Mouse (Mus musculus) CH12.LX (cell line): Measurements from ENCODE around the gene Begain. TPM values are rescaled to one million over a fixed set of nuclear protein-coding genes. Genes with fewer than 3 reads are reported as not detected.

Source experiments
- DNase-seq: peaks from one replicate; pipeline ENCODE4 v3.0.0-alpha.2; 2013; ENCODE audit errors: extremely low read depth
- H3K27ac ChIP-seq: 2 replicates; pipeline ENCODE4 v1.5.1; 2012; ENCODE audit warnings: low read depth, mild to moderate bottlenecking, control low read depth, moderate library complexity; ENCODE audit not compliant: insufficient read depth
- H3K27me3 ChIP-seq: replicated peaks from 2 replicates; pipeline ENCODE3; 2012; ENCODE audit warnings: inconsistent platforms
- H3K36me3 ChIP-seq, 2 experiments: replicated peaks in 1 of 2; 2 replicates each; pipeline versions ENCODE3 to v1.6.1; 2012; ENCODE audit warnings: inconsistent platforms in 1 of 2, low read length in 1 of 2, mild to moderate bottlenecking in 1 of 2, mixed read lengths in 1 of 2, moderate library complexity in 1 of 2; ENCODE audit not compliant: control insufficient read depth in 1 of 2, insufficient read depth in 1 of 2
- H3K4me1 ChIP-seq, 2 experiments: 2 replicates each; pipeline ENCODE4 v1.6.1; 2012; ENCODE audit warnings: inconsistent platforms in 1 of 2, moderate library complexity in 1 of 2; ENCODE audit not compliant: insufficient read depth in 2 of 2, control insufficient read depth in 1 of 2
- H3K4me2 ChIP-seq: 2 replicates; pipeline ENCODE4 v1.6.1; 2012; ENCODE audit warnings: low read depth, mild to moderate bottlenecking, control low read depth; ENCODE audit not compliant: poor library complexity, insufficient read depth, severe bottlenecking
- H3K4me3 ChIP-seq, 3 experiments: fragments of 150-350 bp in 1 of 3; sonication (generic) in 1 of 3; replicated peaks in 1 of 3; 2 replicates each; pipeline versions ENCODE3 to v1.5.1; 2011 to 2012; ENCODE audit warnings: low read depth in 2 of 3, low read length in 2 of 3, mild to moderate bottlenecking in 2 of 3, moderate library complexity in 2 of 3, control low read depth in 1 of 3, improper control_type of control experiment in 1 of 3, inconsistent platforms in 1 of 3, mixed read lengths in 1 of 3; ENCODE audit not compliant: poor library complexity in 1 of 3
- H3K79me2 ChIP-seq: replicated peaks from 2 replicates; pipeline ENCODE4 v1.6.1; 2012; ENCODE audit warnings: mild to moderate bottlenecking, moderate library complexity; ENCODE audit not compliant: control insufficient read depth, poor library complexity, insufficient read depth, severe bottlenecking; ENCODE audit errors: extremely low read depth
- H3K9ac ChIP-seq: 2 replicates; pipeline ENCODE4 v1.6.1; 2012; ENCODE audit warnings: low read depth, mild to moderate bottlenecking, control low read depth, moderate library complexity; ENCODE audit not compliant: insufficient read depth
- H3K9me3 ChIP-seq: replicated peaks from 2 replicates; pipeline ENCODE3; 2012; ENCODE audit warnings: low read length, inconsistent platforms, mixed read lengths
- CHD2 ChIP-seq: IDR thresholded peaks from 2 replicates; pipeline ENCODE4 v1.6.1; 2011; ENCODE audit warnings: low read length, improper control_type of control experiment
- CTCF ChIP-seq, 2 experiments: IDR thresholded peaks in 1 of 2; conservative IDR thresholded peaks in 1 of 2; 2 replicates each; pipeline ENCODE4 v1.5.1; 2011 to 2012; ENCODE audit warnings: low read depth in 2 of 2, low read length in 2 of 2, improper control_type of control experiment in 1 of 2, inconsistent platforms in 1 of 2, mild to moderate bottlenecking in 1 of 2, moderate library complexity in 1 of 2
- E2F4 ChIP-seq: IDR thresholded peaks from 2 replicates; pipeline ENCODE4 v1.6.1; 2011; ENCODE audit warnings: low read depth, low read length, improper control_type of control experiment; ENCODE audit not compliant: insufficient replicate concordance
- ETS1 ChIP-seq: conservative IDR thresholded peaks from 2 replicates; pipeline ENCODE4 v1.6.1; 2012; ENCODE audit warnings: low read depth, mild to moderate bottlenecking, inconsistent platforms, low read length, improper control_type of control experiment, moderate library complexity
- GABPA ChIP-seq: IDR thresholded peaks from 2 replicates; pipeline ENCODE4 v1.6.1; 2012; ENCODE audit warnings: low read depth, low read length, improper control_type of control experiment, inconsistent platforms; ENCODE audit not compliant: insufficient replicate concordance
- HCFC1 ChIP-seq: IDR thresholded peaks from 2 replicates; pipeline ENCODE4 v1.6.1; 2012; ENCODE audit warnings: low read depth, mild to moderate bottlenecking, inconsistent platforms, low read length, improper control_type of control experiment
- IRF4 ChIP-seq: IDR thresholded peaks from 2 replicates; pipeline ENCODE4 v1.6.1; 2014; ENCODE audit warnings: low read depth, mild to moderate bottlenecking, inconsistent platforms, low read length, improper control_type of control experiment
- JUN ChIP-seq: IDR thresholded peaks from 2 replicates; pipeline ENCODE4 v1.6.1; 2011; ENCODE audit warnings: low read depth, mild to moderate bottlenecking, low read length, improper control_type of control experiment, moderate library complexity; ENCODE audit not compliant: insufficient read depth
- JUND ChIP-seq: conservative IDR thresholded peaks from 2 replicates; pipeline ENCODE4 v1.6.1; 2011; ENCODE audit warnings: low read depth, low read length, improper control_type of control experiment
- MAX ChIP-seq: IDR thresholded peaks from 2 replicates; pipeline ENCODE4 v1.6.1; 2011; ENCODE audit warnings: low read length, improper control_type of control experiment
- MAZ ChIP-seq: IDR thresholded peaks from 2 replicates; pipeline ENCODE4 v1.6.1; 2012; ENCODE audit warnings: low read depth, mild to moderate bottlenecking, inconsistent platforms, low read length, improper control_type of control experiment, moderate library complexity
- MEF2A ChIP-seq: IDR thresholded peaks from 2 replicates; pipeline ENCODE4 v1.6.1; 2014; ENCODE audit warnings: low read depth, mild to moderate bottlenecking, inconsistent platforms, low read length, improper control_type of control experiment, borderline replicate concordance
- MYC ChIP-seq: IDR thresholded peaks from 2 replicates; pipeline ENCODE4 v1.6.1; 2011; ENCODE audit warnings: low read depth, mild to moderate bottlenecking, improper control_type of control experiment, low read length
- NRF1 ChIP-seq: IDR thresholded peaks from 2 replicates; pipeline ENCODE4 v1.6.1; 2014; ENCODE audit warnings: low read depth, mild to moderate bottlenecking, inconsistent platforms, low read length, improper control_type of control experiment, moderate library complexity
- PAX5 ChIP-seq: IDR thresholded peaks from 2 replicates; pipeline ENCODE4 v1.6.1; 2012; ENCODE audit warnings: low read length, inconsistent platforms, mixed read lengths
- POLR2A ChIP-seq: IDR thresholded peaks from 2 replicates; pipeline ENCODE4 v1.6.1; 2011; ENCODE audit warnings: low read depth, mild to moderate bottlenecking, improper control_type of control experiment, low read length
- RAD21 ChIP-seq: IDR thresholded peaks from 2 replicates; pipeline ENCODE4 v1.6.1; 2011; ENCODE audit warnings: low read depth, mild to moderate bottlenecking, low read length, improper control_type of control experiment, moderate library complexity
- SIN3A ChIP-seq: IDR thresholded peaks from 2 replicates; pipeline ENCODE4 v1.6.1; 2012; ENCODE audit warnings: low read length, improper control_type of control experiment, inconsistent platforms
- SMC3 ChIP-seq: IDR thresholded peaks from 2 replicates; pipeline ENCODE4 v1.6.1; 2011; ENCODE audit warnings: low read depth, low read length, improper control_type of control experiment
- TBP ChIP-seq: conservative IDR thresholded peaks from 2 replicates; pipeline ENCODE4 v1.6.1; 2011; ENCODE audit warnings: low read depth, low read length, improper control_type of control experiment
- TCF12 ChIP-seq: IDR thresholded peaks from 2 replicates; pipeline ENCODE4 v1.6.1; 2014; ENCODE audit warnings: low read depth, mild to moderate bottlenecking, inconsistent platforms, low read length, improper control_type of control experiment
- ZC3H11A ChIP-seq: IDR thresholded peaks from 2 replicates; pipeline ENCODE4 v1.6.1; 2012; ENCODE audit warnings: low read depth, mild to moderate bottlenecking, inconsistent platforms, low read length, improper control_type of control experiment
- ZKSCAN1 ChIP-seq: IDR thresholded peaks from 2 replicates; pipeline ENCODE4 v1.6.1; 2012; ENCODE audit warnings: low read depth, inconsistent platforms, low read length, improper control_type of control experiment, borderline replicate concordance
- ZNF384 ChIP-seq: IDR thresholded peaks from 2 replicates; pipeline ENCODE4 v1.6.1; 2012; ENCODE audit warnings: low read depth, low read length, improper control_type of control experiment, inconsistent platforms
- dilution Hi-C: fragments of 300-500 bp; cut with MboI; formaldehyde crosslinking; loops from 2 replicates; pipeline ENCODE4 v1.14.3; 2020; ENCODE audit warnings: low sequenced_read_pairs; ENCODE audit not compliant: extremely low pct_unique_long_range_greater_than_20kb, extremely low pct_ligation_motif_present
- in situ Hi-C: fragments of 300-500 bp; cut with MboI; formaldehyde crosslinking; loops from 3 replicates; pipeline ENCODE4 v1.14.3; 2019; ENCODE audit warnings: low sequenced_read_pairs, low pct_ligation_motif_present, low pct_unique_long_range_greater_than_20kb, mixed read lengths
- polyA plus RNA-seq: library from polyadenylated mRNA; unstranded; fragments of >175 nt; gene quantifications from 2 replicates; pipeline ENCODE4 v1.2.1, GENCODE M21; 2012; ENCODE audit warnings: low read depth; ENCODE audit not compliant: insufficient read length
- total RNA-seq, 2 experiments: library from RNA; depleted of rRNA; stranded (reverse); fragments of 300-350 nt in 1 of 2; fragments of >200 nt in 1 of 2; gene quantifications; 2 replicates each; pipeline ENCODE4 v1.2.3; 2012 to 2014

Begain gene
- total and polyA plus RNA-seq, 3 experiments = 0.08 to 0.89 TPM; not detected in 1

- Histone ChIP-seq H3K4me2 (no peak overlapping the region), H3K27ac (no peak overlapping the region), H3K9ac (no peak overlapping the region), H3K4me1 (peaks cover 3 to 53% of the 10 kb centered on the region in 2 experiments; a peak in 2 of 4 replicates), H3K9me3 (no peaks in the 10 kb centered on the region), H3K79me2 (no peaks in the 10 kb centered on the region), H3K27me3 (peaks cover 1% of the 10 kb centered on the region), H3K36me3 (no peaks in the 10 kb centered on the region), H3K4me3 (peak overlapping the region; percentile 9 to 62 (median 32))
- DNase-seq = no peak
- TF ChIP-seq NRF1 (peak; percentile 61), HCFC1 (no peak)
- dilution Hi-C loops (no loop called here), in situ Hi-C loops (loop anchor here (25.0 kb wide), 1 partner anchor 320 kb away; no protein-coding TSS in a partner anchor)
These were observed 369 bp downstream of the Begain start for GRCm38 (mm10) chr12:109067561-109068135.

- no peak overlapping the region for H3K9ac ChIP-seq
- no peak overlapping the region for H3K4me3 ChIP-seq
- H3K27me3 ChIP-seq = peaks cover 2% of the 10 kb centered on the region
- dilution Hi-C loops = no loop called here
- no peaks in the 10 kb centered on the region for H3K4me1 ChIP-seq
- no peaks in the 10 kb centered on the region for H3K36me3 ChIP-seq
- no peak overlapping the region for H3K4me2 ChIP-seq
- DNase-seq = no peak
- in situ Hi-C loops = loop anchor here (25.0 kb wide), 1 partner anchor 329 kb away; no protein-coding TSS in a partner anchor
- no peak overlapping the region for H3K27ac ChIP-seq
- no peak for TF ChIP-seq SIN3A
- no peak for TF ChIP-seq ZKSCAN1
- TF ChIP-seq MAX = no peak
- TF ChIP-seq MYC = no peak
- TF ChIP-seq PAX5 = no peak
- TF ChIP-seq E2F4 = no peak
- TF ChIP-seq RAD21 = no peak
- TF ChIP-seq CTCF (conservative IDR thresholded peaks at IDR 0.05 in 1 of 2, IDR thresholded peaks at IDR 0.05 in 1 of 2; ENCODE audit: low read depth in 2 of 2, low read length in 2 of 2) = no peak
- no peaks in the 10 kb centered on the region for H3K79me2 ChIP-seq
- H3K9me3 ChIP-seq = peaks cover 3% of the 10 kb centered on the region
These were observed 9.4 kb downstream of the Begain start for GRCm38 (mm10) chr12:109058660-109059059.

GRCm38 (mm10) chr12:109057736-109058135 is 10.3 kb downstream of the Begain start:
- Histone ChIP-seq H3K4me3 (no peak overlapping the region), H3K9ac (no peak overlapping the region), H3K27ac (no peak overlapping the region), H3K79me2 (no peaks in the 10 kb centered on the region), H3K4me1 (no peaks in the 10 kb centered on the region), H3K9me3 (peaks cover 11% of the 10 kb centered on the region), H3K4me2 (no peak overlapping the region)
- in situ Hi-C loops = loop anchor here (25.0 kb wide), 1 partner anchor 330 kb away; no protein-coding TSS in a partner anchor
- TF ChIP-seq SIN3A (no peak), HCFC1 (no peak), TBP (no peak), SMC3 (no peak), MYC (no peak), CTCF (conservative IDR thresholded peaks at IDR 0.05 in 1 of 2, IDR thresholded peaks at IDR 0.05 in 1 of 2; ENCODE audit: low read depth in 2 of 2, low read length in 2 of 2) (no peak), ZC3H11A (no peak), CHD2 (no peak), TCF12 (no peak), ZNF384 (no peak), IRF4 (no peak), ETS1 (no peak), JUND (no peak), POLR2A (no peak), GABPA (no peak), JUN (no peak), NRF1 (no peak), MEF2A (no peak), MAX (no peak), MAZ (no peak)
- TF ChIP-seq, all 38 proteins: peak for 0
- Histone ChIP-seq H3K27me3 (peaks cover 2% of the 10 kb centered on the region), H3K36me3 (no peaks in the 10 kb centered on the region)
- no peak for DNase-seq
- dilution Hi-C loops = no loop called here
